Mouse (Mus musculus) left cerebral cortex, postnatal 10 days (tissue): Measurements from ENCODE around the gene Sash3. TPM values are rescaled to one million over a fixed set of nuclear protein-coding genes. Genes with fewer than 3 reads are reported as not detected.

Source experiments
- DNase-seq, 2 experiments: peaks; one replicate each; pipeline ENCODE4 v3.0.0; 2021 to 2022; ENCODE audit warnings: low spot score in 2 of 2, mixed read lengths in 1 of 2; ENCODE audit errors: extremely low spot score in 1 of 2
- intact Hi-C: fragments of 180-260 bp; cut with DNase I; formaldehyde crosslinking; loops from one replicate; pipeline ENCODE4 v1.15.1; 2025
- total RNA-seq, 2 experiments: library from RNA; stranded (reverse); gene quantifications; 2 replicates each; pipeline ENCODE4 v1.2.3; 2021

Gene Sash3
- total RNA-seq, 2 experiments from 2014 or later = 1.6 to 1.8 TPM

DNA sequence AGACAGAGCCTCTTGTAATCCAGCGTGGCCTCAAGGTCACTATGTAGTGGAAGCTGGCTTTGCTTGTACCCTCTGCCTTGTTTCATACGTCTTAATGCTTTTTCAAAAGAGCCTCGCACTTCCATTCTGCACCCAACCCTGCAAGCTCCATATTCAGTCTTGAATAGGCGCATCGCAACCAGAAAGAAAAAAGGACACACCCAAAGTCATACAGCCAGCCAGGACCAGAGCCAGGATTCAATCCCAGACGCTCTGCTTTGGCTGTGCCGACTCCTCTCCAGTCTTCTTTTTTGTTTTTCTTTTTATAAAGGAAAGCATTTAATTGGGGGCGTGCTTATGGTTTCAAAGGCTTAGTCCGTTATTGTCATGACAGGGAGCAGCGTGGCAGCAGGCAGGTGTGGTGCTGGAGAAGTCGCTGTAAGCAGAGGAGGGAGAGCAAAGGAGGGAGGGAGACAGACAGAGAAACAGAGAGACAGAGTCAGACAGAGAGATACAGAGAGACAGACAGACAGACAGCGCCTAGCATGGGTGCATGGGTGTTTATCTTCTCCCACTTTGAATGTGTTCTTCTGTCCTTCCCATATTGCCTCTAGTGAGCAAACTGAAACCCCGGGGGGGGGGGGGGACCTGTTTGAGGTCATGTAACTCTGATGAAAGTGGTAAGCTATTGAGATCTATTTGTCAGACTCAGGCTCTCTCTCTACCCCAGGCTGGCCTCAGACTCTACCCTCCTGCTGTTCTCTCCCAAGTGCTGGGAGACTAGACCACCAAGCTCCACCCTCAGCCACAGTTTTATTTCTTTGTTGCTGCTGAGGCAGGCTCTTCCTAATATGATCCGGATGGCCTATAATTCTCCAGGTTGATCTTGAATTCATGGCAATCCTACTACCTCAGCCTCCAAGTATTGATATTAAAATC lies 6.6 kb upstream of the Sash3 start:
- intact Hi-C loops = no loop called here
- no peak for DNase-seq

DNA sequence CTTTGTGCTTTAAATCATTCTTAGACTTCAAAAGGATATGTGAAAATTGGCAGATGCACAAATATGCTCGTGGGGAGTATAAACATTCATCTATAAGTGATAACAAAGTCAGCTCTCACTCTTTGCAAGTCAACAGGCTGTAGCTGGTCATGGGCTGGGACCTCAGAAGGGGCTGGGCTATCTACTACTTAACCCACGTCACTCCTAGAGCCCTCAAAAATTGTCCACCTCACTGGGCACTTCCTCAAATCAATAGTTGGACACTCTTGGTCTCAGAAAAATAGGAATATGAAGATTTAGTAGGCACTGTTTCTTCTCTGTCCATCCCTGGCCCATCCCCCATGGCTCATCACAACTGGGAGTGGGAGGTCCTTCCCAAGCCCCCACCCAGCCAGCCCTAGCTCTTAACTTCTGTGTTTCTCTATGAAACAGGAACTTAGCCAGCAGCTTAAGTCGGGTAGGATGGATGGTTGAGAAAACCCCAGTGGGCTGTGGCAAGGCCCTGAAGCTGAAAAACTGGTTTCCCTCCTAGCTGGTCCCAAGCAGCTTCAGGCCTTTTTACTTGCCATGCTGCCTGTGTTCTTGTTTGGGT lies 5.9 kb upstream of the Sash3 start:
- DNase-seq = no peak
- intact Hi-C loops = no loop called here

DNA sequence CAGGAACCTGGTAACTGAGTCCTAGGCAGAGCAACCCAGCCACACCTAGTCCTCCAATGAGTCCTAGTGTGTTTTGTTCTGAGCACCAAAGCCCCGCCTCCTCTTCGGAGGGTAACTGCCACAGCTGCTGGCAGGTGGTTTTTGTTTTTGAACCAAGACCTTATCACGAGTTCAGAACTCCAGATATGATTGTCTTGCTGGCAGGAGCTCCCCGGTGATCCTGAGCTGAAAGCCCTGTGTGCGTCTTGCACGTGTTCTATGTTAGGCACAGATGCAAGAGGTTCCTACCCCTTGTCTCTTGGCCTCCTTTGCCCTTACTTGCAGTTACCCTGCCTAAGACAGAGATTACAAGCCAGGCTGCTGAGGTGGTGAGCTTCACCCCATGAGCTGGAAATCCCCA lies 4.8 kb upstream of the Sash3 start:
- DNase-seq = no peak
- intact Hi-C loops = no loop called here

GRCm38 (mm10) chrX:48143415-48144335 lies 2.6 kb upstream of the Sash3 start:
- peak in 1 of 2 experiments; percentile 47 for DNase-seq
- intact Hi-C loops = no loop called here

- intact Hi-C loops = no loop called here
- DNase-seq = no peak
These were observed 990 bp downstream of the Sash3 start for GRCm38 (mm10) chrX:48147226-48147625.

GRCm38 (mm10) chrX:48147741-48148186 lies 1.5 kb downstream of the Sash3 start:
- intact Hi-C loops = no loop called here
- DNase-seq = no peak

DNA sequence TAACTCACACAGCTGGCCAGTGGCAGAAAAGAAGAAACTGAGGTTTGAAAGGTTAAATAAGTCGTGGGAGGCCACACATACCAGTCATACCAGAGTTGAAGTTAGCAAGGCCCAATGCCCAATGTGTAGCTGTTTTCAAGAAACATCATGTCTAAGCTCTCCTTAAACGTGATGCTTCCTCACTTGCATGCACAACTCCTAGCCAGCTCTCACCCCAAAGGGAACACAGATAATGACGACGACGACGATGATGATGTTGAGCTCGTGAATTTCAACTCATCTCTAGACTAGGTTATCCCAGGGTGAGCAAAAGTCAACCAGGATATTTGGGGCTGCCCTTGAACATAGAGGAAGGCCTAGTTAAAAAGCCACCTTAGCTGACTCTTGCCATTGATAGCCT lies 5.9 kb downstream of the Sash3 start:
- no peak for DNase-seq
- intact Hi-C loops = no loop called here

- intact Hi-C loops = no loop called here
These were observed 7.2 kb downstream of the Sash3 start for GRCm38 (mm10) chrX:48153414-48153813.

DNA sequence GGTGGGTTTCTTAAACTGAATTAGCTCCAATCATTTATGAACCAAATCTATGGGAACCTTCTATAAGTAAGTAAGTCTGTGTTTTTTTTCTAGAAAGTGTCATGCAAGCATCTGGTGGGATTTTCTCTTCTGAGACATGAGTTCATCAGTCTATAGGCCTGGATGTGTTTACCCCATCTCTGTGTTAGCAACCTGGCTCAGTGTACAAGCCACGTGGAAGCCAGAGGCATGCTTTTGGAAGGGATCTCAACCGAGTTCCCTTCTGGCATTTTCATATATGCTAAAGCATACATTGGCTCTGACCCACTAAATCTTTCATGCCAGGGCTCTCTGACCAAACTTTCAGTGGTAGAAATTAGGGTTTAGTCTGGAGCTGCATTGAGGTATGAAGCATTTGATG lies 7.7 kb downstream of the Sash3 start:
- intact Hi-C loops = no loop called here
- DNase-seq = no peak

More at GRCm38 (mm10) chrX:48153414-48153813, 7.2 kb downstream of the Sash3 start:
- no peak for DNase-seq

DNA sequence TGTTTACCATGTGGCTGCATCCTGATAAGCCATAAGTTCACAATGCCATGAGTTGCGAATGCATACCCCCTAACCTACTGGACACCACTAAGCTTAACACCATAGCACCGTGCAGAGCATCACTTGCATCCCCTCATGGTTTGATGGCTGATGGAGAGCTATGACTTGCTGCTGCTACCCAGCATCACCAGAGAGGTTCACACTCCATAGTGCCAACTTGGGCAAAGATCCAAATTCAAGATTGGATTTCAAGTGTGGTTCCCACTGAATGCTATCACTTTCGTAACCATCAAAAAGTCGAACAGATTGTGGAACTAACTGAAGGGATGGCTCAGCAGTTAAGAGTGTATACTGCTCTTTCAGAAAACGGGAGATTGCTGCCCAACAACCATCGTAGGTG lies 9.3 kb downstream of the Sash3 start:
- DNase-seq = no peak
- intact Hi-C loops = no loop called here

DNA sequence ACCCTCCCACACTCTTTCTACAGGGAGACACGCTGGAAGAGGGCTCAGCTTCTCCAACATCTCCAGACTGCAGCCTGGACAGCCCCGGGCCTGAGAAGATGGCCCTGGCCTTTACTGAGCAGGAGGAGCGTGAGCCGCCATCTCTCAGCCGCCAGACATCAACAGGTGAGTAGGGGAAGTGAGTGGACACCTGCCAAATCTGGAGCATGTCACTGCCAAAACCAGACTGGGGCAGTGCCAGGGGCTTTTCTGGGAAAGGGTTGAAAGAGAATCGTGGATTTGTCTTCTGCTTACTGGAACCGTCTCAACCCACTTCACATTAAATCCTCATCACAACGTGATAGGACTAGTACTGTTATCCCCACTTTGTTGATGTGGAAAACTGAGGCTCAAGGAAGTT lies 11.2 kb downstream of the Sash3 start:
- no peak for DNase-seq
- intact Hi-C loops = no loop called here

- intact Hi-C loops = no loop called here
- DNase-seq = no peak
These were observed 12.1 kb downstream of the Sash3 start for GRCm38 (mm10) chrX:48158229-48158919.

DNA sequence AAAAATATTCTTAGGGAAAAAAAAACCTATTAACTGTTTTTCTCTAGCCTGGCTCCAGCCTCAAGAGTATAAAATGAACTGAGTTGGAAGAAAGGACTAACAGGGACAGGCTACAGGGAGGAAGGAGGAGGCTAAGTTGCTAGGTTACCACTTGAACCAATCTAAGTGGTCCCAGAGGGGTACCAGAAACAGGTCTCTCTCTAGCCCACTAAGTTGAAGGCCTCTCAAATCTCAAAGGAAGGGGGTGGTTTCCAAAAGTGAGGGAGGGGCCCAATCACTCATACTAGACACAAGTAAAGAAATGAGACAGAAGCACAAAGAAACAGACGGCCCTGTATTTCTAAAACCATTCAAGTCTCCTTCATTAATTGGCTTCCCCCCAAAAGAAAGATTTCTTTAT lies 23.7 kb downstream of the Sash3 start:
- intact Hi-C loops = no loop called here
- no peak for DNase-seq

- intact Hi-C loops = no loop called here
These were observed 24.1 kb downstream of the Sash3 start for GRCm38 (mm10) chrX:48170368-48170767.

GRCm38 (mm10) chrX:48181844-48182243 lies 35.6 kb downstream of the Sash3 start:
- peak in 1 of 2 experiments; percentile 16 for DNase-seq
- intact Hi-C loops = no loop called here

More at GRCm38 (mm10) chrX:48170368-48170767, 24.1 kb downstream of the Sash3 start:
- DNase-seq = no peak

GRCm38 (mm10) chrX:48184703-48185102 lies 38.5 kb downstream of the Sash3 start:
- DNase-seq = no peak
- intact Hi-C loops = no loop called here

GRCm38 (mm10) chrX:48191261-48191660 lies 45.0 kb downstream of the Sash3 start:
- intact Hi-C loops = no loop called here

DNA sequence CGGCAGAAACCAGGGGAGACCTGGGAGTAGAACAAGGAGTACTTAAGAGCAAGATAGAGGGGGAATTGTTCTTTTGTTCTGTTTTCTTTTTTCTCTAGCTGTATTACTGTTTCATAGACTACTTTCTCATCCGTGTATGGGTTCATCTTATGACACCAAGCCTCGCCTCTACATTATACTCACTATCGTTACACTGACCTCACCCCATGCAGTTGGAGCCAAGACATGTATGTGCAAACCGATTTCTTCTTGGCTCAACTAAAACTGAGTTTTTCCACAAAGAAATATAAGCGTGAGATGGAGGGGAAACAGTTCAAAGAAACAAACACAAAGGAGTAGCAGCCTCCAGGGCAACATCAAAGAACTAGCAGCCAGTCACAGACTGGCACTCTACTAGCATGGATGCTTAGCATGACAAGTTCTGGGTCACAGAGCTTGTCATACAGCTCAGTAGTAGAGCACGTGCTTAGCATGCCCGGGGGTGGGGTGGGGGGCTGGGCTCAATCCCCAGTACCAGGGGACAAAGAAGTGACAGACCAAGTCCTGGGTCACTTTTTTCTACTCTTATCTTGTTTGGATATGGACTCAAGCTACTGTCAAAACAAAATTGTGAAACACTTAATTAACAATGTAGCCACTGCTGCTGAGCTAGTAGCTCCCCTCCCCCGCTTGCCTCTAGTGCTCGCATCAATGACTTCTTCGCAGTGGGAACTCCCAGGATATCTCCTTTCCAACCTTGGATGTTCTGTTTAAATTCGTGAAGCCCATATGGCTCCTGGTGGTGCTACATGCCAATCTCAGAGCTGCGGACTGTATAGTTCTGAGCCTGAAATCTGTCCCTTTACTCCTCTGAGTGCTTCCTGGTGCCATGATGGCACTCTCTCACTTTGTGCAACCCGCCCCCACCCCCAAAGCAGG lies 47.3 kb downstream of the Sash3 start:
- intact Hi-C loops = no loop called here
- no peak for DNase-seq

More at GRCm38 (mm10) chrX:48191261-48191660, 45.0 kb downstream of the Sash3 start:
- DNase-seq = no peak
